Mouse (Mus musculus): ENCODE results near the gene Serpina11. TPM values are rescaled to one million over a fixed set of nuclear protein-coding genes. Genes with fewer than 3 reads are reported as not detected.
"Not testable (repeated sequence)": the region's sequence is repeated elsewhere in the genome, so short reads cannot be mapped to it uniquely, and the experiment has no call there.

Gene Serpina11
- total RNA-seq, 2 experiments from 2014 or later = not detected

GRCm38 (mm10) chr12:103978294-103978693 is 11.5 kb downstream of the Serpina11 start:
- no peak for ATAC-seq (replicated peaks; ENCODE audit: low FRiP score, low TSS enrichment, poor library complexity, severe bottlenecking)

GRCm38 (mm10) chr12:103977846-103978245 is 11.9 kb downstream of the Serpina11 start:
- ATAC-seq (replicated peaks; ENCODE audit: low FRiP score, low TSS enrichment, poor library complexity, severe bottlenecking) = no peak

- no peak for ATAC-seq (replicated peaks; ENCODE audit: low FRiP score, low TSS enrichment, poor library complexity, severe bottlenecking)
Measured at GRCm38 (mm10) chr12:103977060-103977459, 12.7 kb downstream of the Serpina11 start.

DNA sequence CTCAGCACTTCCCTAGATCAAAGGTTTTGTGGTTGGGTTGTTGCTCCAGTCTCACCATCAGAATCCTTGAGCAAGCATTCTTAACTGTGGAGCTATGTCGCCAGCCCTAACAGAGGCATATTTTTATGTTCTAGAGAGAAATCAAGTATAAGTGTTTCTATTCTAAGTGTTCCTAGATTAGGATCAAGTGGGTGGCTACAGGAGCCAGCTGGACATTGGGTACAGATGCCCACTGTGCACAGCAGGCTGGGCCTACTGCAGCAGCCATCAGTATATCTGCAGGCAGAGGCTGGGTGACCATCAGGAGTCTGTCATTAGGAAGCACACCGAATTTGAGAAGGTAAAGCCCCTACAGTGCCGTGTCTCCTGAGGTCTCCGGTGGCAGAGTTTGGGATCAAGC is 18.7 kb downstream of the Serpina11 start:
- ATAC-seq (replicated peaks; ENCODE audit: low FRiP score, low TSS enrichment, poor library complexity, severe bottlenecking) = no peak

DNA sequence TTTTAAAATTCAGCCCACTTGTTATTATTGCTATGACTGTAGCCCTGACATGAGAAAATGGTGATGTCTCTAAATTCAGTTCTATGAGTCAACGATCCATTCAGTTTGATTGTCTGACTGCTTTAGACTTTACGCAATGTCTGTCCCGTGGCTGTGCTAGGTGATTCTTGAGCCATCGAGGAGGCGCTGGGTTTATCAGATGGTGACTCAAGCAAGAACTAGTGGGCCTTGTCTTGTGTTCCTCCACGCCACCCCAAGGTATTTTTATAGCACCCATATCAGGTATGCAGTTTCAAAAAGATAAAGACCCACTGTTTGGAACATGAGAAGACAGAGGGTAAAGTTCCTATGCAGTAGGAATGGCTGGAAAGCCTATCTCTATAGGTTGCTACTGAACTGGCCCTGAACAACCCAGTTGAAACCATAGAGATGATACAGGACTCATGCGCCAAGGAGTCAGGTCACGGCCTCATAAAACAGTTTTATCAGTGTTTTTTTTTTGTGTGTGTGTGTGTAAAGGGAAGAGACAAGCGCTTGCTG is 20.1 kb downstream of the Serpina11 start:
- no peak for ATAC-seq (replicated peaks; ENCODE audit: low FRiP score, low TSS enrichment, poor library complexity, severe bottlenecking)

DNA sequence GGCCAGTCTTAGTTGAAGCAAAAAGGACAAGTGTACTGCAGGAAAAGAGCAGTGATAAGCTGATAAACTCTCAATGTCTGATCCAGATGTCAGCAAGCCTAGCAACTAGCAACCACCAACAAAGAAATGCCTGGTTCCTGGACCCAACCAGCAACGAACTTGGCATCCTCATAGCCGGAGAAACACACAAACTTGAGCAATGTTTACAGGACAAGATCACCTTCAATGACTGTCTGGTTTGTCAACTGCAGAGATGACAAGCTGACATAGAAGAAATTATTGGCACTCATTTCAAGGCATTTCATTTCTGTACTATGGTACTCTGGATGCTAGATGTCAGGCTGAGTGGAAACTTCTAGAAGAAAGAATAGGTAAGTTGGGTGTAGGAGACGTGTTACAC is 23.0 kb downstream of the Serpina11 start:
- ATAC-seq (replicated peaks; ENCODE audit: low FRiP score, low TSS enrichment, poor library complexity, severe bottlenecking) = no peak

DNA sequence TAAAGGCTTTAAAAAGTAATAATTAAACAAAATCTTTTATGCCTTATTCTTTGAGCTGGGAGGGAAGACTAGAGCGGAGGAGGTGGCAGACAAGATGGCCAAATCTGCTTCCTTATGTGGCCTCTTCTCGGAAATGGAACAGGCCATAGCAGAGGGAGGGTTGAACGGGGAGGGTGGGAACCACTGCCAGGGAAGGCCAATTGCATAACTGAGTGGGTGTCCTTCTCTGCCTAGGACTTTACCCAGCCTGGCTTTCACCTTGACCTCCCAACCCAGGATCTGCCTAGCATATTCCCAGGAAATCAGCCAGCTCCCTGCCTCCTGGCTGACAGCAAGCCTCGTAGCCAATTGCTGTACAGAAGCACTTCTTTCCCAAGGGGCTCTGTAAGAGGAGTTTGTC is 26.5 kb downstream of the Serpina11 start:
- ATAC-seq (replicated peaks; ENCODE audit: low FRiP score, low TSS enrichment, poor library complexity, severe bottlenecking) = no peak

- no peak for ATAC-seq (replicated peaks; ENCODE audit: low FRiP score, low TSS enrichment, poor library complexity, severe bottlenecking)
Measured at GRCm38 (mm10) chr12:103962860-103963259, 26.9 kb downstream of the Serpina11 start.

- no peak for ATAC-seq (replicated peaks; ENCODE audit: low FRiP score, low TSS enrichment, poor library complexity, severe bottlenecking)
Measured at GRCm38 (mm10) chr12:103962337-103962736, 27.4 kb downstream of the Serpina11 start.

GRCm38 (mm10) chr12:103961716-103962115 is 28.0 kb downstream of the Serpina11 start:
- ATAC-seq (replicated peaks; ENCODE audit: low FRiP score, low TSS enrichment, poor library complexity, severe bottlenecking) = no peak

DNA sequence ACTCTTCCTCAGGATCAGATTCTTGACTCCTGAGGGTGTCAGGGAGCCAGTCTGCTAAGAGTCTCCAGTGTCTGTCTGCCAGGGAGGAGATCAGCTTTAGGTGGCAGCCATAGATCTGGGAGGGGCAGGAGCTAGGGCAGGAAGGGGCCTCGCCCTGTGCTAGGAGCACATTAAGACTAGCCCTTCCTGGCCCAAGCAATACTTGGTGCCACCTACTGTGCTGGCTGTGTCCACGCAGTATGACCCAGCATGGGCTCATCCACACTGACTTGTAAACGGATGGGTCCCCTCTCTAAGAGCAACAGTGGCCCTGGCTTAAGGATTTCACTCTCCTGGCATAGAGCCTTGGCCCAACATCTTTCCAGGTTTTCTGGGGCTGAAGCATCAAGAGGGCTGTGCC is 31.0 kb downstream of the Serpina11 start, which contains the start of gene Serpina1e:
Gene Serpina1e (minus strand): TSS at position 178 of the 400 bp plus-strand sequence.
- ATAC-seq (replicated peaks; ENCODE audit: low FRiP score, low TSS enrichment, poor library complexity, severe bottlenecking) = no peak

DNA sequence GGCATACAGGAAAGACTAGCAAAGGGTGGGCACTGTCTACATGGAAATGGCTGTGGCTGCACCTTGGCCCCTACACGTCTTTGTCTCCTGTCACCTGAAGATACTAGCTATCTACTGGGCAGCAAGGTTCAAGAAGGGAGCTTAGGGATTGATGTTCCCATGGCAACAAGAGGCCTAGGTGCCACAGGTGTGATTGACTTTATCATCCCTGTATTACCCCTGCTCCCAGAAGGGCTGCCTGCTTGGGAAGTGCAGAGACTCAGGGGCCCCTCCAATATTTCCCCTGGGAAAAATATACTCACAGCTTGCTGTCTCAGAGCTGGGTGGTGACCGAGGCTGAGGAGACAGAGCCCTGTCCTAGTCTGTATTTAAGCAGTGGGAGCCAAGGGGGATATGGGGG is 33.2 kb downstream of the Serpina11 start:
- ATAC-seq (replicated peaks; ENCODE audit: low FRiP score, low TSS enrichment, poor library complexity, severe bottlenecking) = not testable (repeated sequence)

GRCm38 (mm10) chr12:103952972-103953371 is 36.8 kb downstream of the Serpina11 start:
- ATAC-seq (replicated peaks; ENCODE audit: low FRiP score, low TSS enrichment, poor library complexity, severe bottlenecking) = not testable (repeated sequence)

- ATAC-seq (replicated peaks; ENCODE audit: low FRiP score, low TSS enrichment, poor library complexity, severe bottlenecking) = no peak
Measured at GRCm38 (mm10) chr12:103946243-103946642, 43.5 kb downstream of the Serpina11 start.

Other genes with a start within 250 kb of the Serpina11 start
- gene Serpina1d, start 216.4 kb downstream of the Serpina11 start, total RNA-seq (2014; fragmentation: Nextera tagmentation) = not detected in 2 replicates
- gene Serpina1d, start 216.4 kb downstream of the Serpina11 start, total RNA-seq (2017) = not detected in 2 replicates
- gene Serpina1b, start 159.6 kb downstream of the Serpina11 start, total RNA-seq (2014; fragmentation: Nextera tagmentation) = not detected in 2 replicates
- gene Serpina1b, start 159.6 kb downstream of the Serpina11 start, total RNA-seq (2017) = not detected in 2 replicates
- gene Serpina1a, start 126.4 kb downstream of the Serpina11 start, total RNA-seq (2014; fragmentation: Nextera tagmentation) = not detected in 2 replicates
- not detected in 2 replicates for gene Serpina1a, start 126.4 kb downstream of the Serpina11 start, total RNA-seq (2017)
- not detected in 2 replicates for gene Serpina1c, start 85.1 kb downstream of the Serpina11 start, total RNA-seq (2014; fragmentation: Nextera tagmentation)
- not detected in 2 replicates for gene Serpina1c, start 85.1 kb downstream of the Serpina11 start, total RNA-seq (2017)
- not detected in 2 replicates for gene Serpina1e, start 31.0 kb downstream of the Serpina11 start, total RNA-seq (2014; fragmentation: Nextera tagmentation)
- gene Serpina1e, start 31.0 kb downstream of the Serpina11 start, total RNA-seq (2017) = not detected in 2 replicates
- not detected in 2 replicates for gene Serpina9, start 23.8 kb upstream of the Serpina11 start, total RNA-seq (2014; fragmentation: Nextera tagmentation)
- gene Serpina9, start 23.8 kb upstream of the Serpina11 start, total RNA-seq (2017) = not detected in 2 replicates
- gene Serpina12, start 54.5 kb upstream of the Serpina11 start, total RNA-seq (2014; fragmentation: Nextera tagmentation) = not detected in 2 replicates
- gene Serpina12, start 54.5 kb upstream of the Serpina11 start, total RNA-seq (2017) = 0.28 TPM in 1 of 2 replicates, not detected in the other
- gene Serpina5, start 111.2 kb upstream of the Serpina11 start, total RNA-seq (2014; fragmentation: Nextera tagmentation) = not detected in 2 replicates
- gene Serpina5, start 111.2 kb upstream of the Serpina11 start, total RNA-seq (2017) = not detected in 2 replicates
- not detected in 2 replicates for gene Serpina3a, start 122.8 kb upstream of the Serpina11 start, total RNA-seq (2014; fragmentation: Nextera tagmentation)
- not detected in 2 replicates for gene Serpina3a, start 122.8 kb upstream of the Serpina11 start, total RNA-seq (2017)
- not detected in 2 replicates for gene Serpina3b, start 138.0 kb upstream of the Serpina11 start, total RNA-seq (2014; fragmentation: Nextera tagmentation)
- gene Serpina3b, start 138.0 kb upstream of the Serpina11 start, total RNA-seq (2017) = not detected in 2 replicates
- gene Serpina3c, start 163.9 kb upstream of the Serpina11 start, total RNA-seq (2014; fragmentation: Nextera tagmentation) = not detected in 2 replicates
- not detected in 2 replicates for gene Serpina3c, start 163.9 kb upstream of the Serpina11 start, total RNA-seq (2017)
- 0.82 and 1.6 TPM in 2 replicates for gene Serpina3f, start 224.6 kb upstream of the Serpina11 start, total RNA-seq (2014; fragmentation: Nextera tagmentation)
- 0.11 and 1.9 TPM in 2 replicates for gene Serpina3f, start 224.6 kb upstream of the Serpina11 start, total RNA-seq (2017)
- 1.4 and 15.7 TPM in 2 replicates for gene Serpina3g, start 246.3 kb upstream of the Serpina11 start, total RNA-seq (2014; fragmentation: Nextera tagmentation)
- gene Serpina3g, start 246.3 kb upstream of the Serpina11 start, total RNA-seq (2017) = 12.0 and 28.0 TPM in 2 replicates

Data from megakaryocyte-erythroid progenitor cell, adult 5-6 weeks (primary cell).